Mouse (Mus musculus) ES-E14 (cell line): ENCODE data around the gene Dock6. TPM values are rescaled to one million over a fixed set of nuclear protein-coding genes. Genes with fewer than 3 reads are reported as not detected.

Experiments
- DNase-seq: peaks from one replicate; pipeline ENCODE4 v3.0.0-alpha.2; 2013; ENCODE audit warnings: low read depth, low spot score
- H3K27ac ChIP-seq: 2 replicates; pipeline ENCODE4 v1.5.1; 2012; ENCODE audit warnings: low read depth, mild to moderate bottlenecking, low read length, moderate library complexity, mixed read lengths; ENCODE audit not compliant: poor library complexity, insufficient read depth, severe bottlenecking
- H3K36me3 ChIP-seq: 2 replicates; pipeline ENCODE4 v1.6.1; 2012; ENCODE audit warnings: mild to moderate bottlenecking, low read length, moderate library complexity, mixed read lengths; ENCODE audit not compliant: control insufficient read depth, poor library complexity, insufficient read depth, severe bottlenecking
- H3K4me1 ChIP-seq, 2 experiments: fragments of 150-350 bp in 1 of 2; sonication (generic) in 1 of 2; 2 replicates each; pipeline ENCODE4 v1.6.1; 2012; ENCODE audit warnings: low read length in 2 of 2, mild to moderate bottlenecking in 1 of 2, mixed read lengths in 1 of 2; ENCODE audit not compliant: control insufficient read depth in 2 of 2, insufficient read depth in 2 of 2, poor library complexity in 1 of 2
- H3K4me3 ChIP-seq, 2 experiments: fragments of 150-350 bp in 1 of 2; sonication (generic) in 1 of 2; 2 replicates each; pipeline ENCODE4 v1.5.1; 2012; ENCODE audit warnings: low read length in 2 of 2, low read depth in 1 of 2, mild to moderate bottlenecking in 1 of 2, mixed read lengths in 1 of 2; ENCODE audit not compliant: insufficient read depth in 1 of 2, poor library complexity in 1 of 2, severe bottlenecking in 1 of 2
- H3K9ac ChIP-seq: 2 replicates; pipeline ENCODE4 v1.6.1; 2012; ENCODE audit warnings: low read depth, mild to moderate bottlenecking, low read length, mixed read lengths; ENCODE audit not compliant: poor library complexity, insufficient read depth, severe bottlenecking
- H3K9me3 ChIP-seq: fragments of 150-350 bp; sonication (generic); 2 replicates; pipeline ENCODE4 v1.6.1; 2012; ENCODE audit warnings: low read depth, mild to moderate bottlenecking, low read length; ENCODE audit not compliant: control insufficient read depth, insufficient read depth
- CHD2 ChIP-seq: IDR thresholded peaks from 2 replicates; pipeline ENCODE4 v1.6.1; 2014; ENCODE audit warnings: mild to moderate bottlenecking, low read depth, low read length, inconsistent platforms
- HCFC1 ChIP-seq: IDR thresholded peaks from 2 replicates; pipeline ENCODE4 v1.6.1; 2012; ENCODE audit warnings: low read length, inconsistent platforms, borderline replicate concordance; ENCODE audit not compliant: insufficient read depth
- MAFK ChIP-seq: IDR thresholded peaks from 2 replicates; pipeline ENCODE4 v1.6.1; 2014; ENCODE audit warnings: mild to moderate bottlenecking, low read depth, low read length, inconsistent platforms; ENCODE audit not compliant: insufficient read depth
- ZC3H11A ChIP-seq: IDR thresholded peaks from 2 replicates; pipeline ENCODE4 v1.6.1; 2012; ENCODE audit warnings: low read depth, mild to moderate bottlenecking, inconsistent platforms, low read length, borderline replicate concordance
- ZNF384 ChIP-seq: IDR thresholded peaks from 2 replicates; pipeline ENCODE4 v1.6.1; 2012; ENCODE audit warnings: low read depth, low read length, inconsistent platforms
- in situ Hi-C, 2 experiments: fragments of 600-800 bp; cut with MboI; formaldehyde crosslinking; loops; one replicate each; pipeline ENCODE4 v1.15.1; 2025; ENCODE audit warnings: low sequenced_read_pairs in 2 of 2, inconsistent platforms in 1 of 2; ENCODE audit not compliant: unreplicated experiment in 2 of 2
- total RNA-seq: library from RNA; depleted of rRNA; stranded (reverse); fragments of 300-350 nt; gene quantifications from 2 replicates; pipeline ENCODE4 v1.2.3, GENCODE M21; 2012

Gene Dock6
- total RNA-seq, 1 experiment, result 45.4 TPM

- Histone ChIP-seq H3K9me3 (no peaks in the 10 kb centered on the region), H3K27ac (no peak overlapping the region), H3K36me3 (peaks cover 86% of the 10 kb centered on the region), H3K4me1 (peaks cover 2 to 23% of the 10 kb centered on the region in 2 experiments; a peak in 2 of 4 replicates), H3K4me3 (peak overlapping the region in 1 of 2 experiments; percentile 6; a peak in 1 of 4 replicates), H3K9ac (peak overlapping the region; percentile 50; the same call in 1 of the 2 replicates)
- in situ Hi-C loops, result no loop called here
- no peak for DNase-seq
- TF ChIP-seq ZC3H11A (no peak), HCFC1 (no peak), ZNF384 (no peak), CHD2 (no peak), MAFK (peak; percentile 76)
These were observed 12.2 kb downstream of the Dock6 start for GRCm38 (mm10) chr9:21840115-21840787.

- DNase-seq, result no peak
- TF ChIP-seq MAFK (no peak), ZC3H11A (no peak), CHD2 (no peak), ZNF384 (no peak), HCFC1 (no peak)
- H3K27ac ChIP-seq, result peak overlapping the region; percentile 15; the same call in 1 of the 2 replicates
- no peak overlapping the region for H3K4me3 ChIP-seq
- peaks cover 3 to 36% of the 10 kb centered on the region in 2 experiments; a peak in 3 of 4 replicates for H3K4me1 ChIP-seq
- peaks cover 82% of the 10 kb centered on the region for H3K36me3 ChIP-seq
- in situ Hi-C loops, result no loop called here
- no peak overlapping the region for H3K9ac ChIP-seq
- H3K9me3 ChIP-seq, result no peaks in the 10 kb centered on the region
These were observed 14.7 kb downstream of the Dock6 start for GRCm38 (mm10) chr9:21837690-21838089.

GRCm38 (mm10) chr9:21835258-21835912, 17.1 kb downstream of the Dock6 start, which contains the start of gene Angptl8:
Gene Angptl8 (plus strand): TSS chr9:21835510.
- no peak for DNase-seq
- peak within 1 kb of the TSS; percentile 8; the same call in 1 of the 2 replicates for H3K9ac ChIP-seq
- H3K36me3 ChIP-seq, result peaks cover 81% of the 10 kb centered on the region
- TF ChIP-seq ZNF384, result no peak
- no peak for TF ChIP-seq ZC3H11A
- TF ChIP-seq HCFC1, result no peak
- TF ChIP-seq MAFK, result no peak
- no peak for TF ChIP-seq CHD2
- H3K4me1 ChIP-seq, result peaks cover 3 to 30% of the 10 kb centered on the region in 2 experiments; a peak in 3 of 4 replicates
- no peak within 1 kb of the TSS for H3K27ac ChIP-seq
- H3K4me3 ChIP-seq, result no peak within 1 kb of the TSS
- in situ Hi-C loops, result no loop called here
- no peaks in the 10 kb centered on the region for H3K9me3 ChIP-seq

GRCm38 (mm10) chr9:21831558-21832240, 20.7 kb downstream of the Dock6 start:
- TF ChIP-seq MAFK, result no peak
- no peak for TF ChIP-seq CHD2
- no peak for TF ChIP-seq ZC3H11A
- TF ChIP-seq ZNF384, result no peak
- TF ChIP-seq HCFC1, result no peak
- Histone ChIP-seq H3K4me3 (no peak overlapping the region), H3K4me1 (peaks cover 3 to 25% of the 10 kb centered on the region in 2 experiments; a peak in 3 of 4 replicates), H3K27ac (no peak overlapping the region), H3K9ac (no peak overlapping the region), H3K9me3 (no peaks in the 10 kb centered on the region), H3K36me3 (peaks cover 66% of the 10 kb centered on the region)
- in situ Hi-C loops, result no loop called here
- no peak for DNase-seq
